Mouse (Mus musculus) kidney, adult 11 months (tissue): Measurements from ENCODE around the gene Gucy2g.

Source experiments
- DNase-seq: peaks from one replicate; pipeline ENCODE4 v3.0.0; 2022

The Gucy2g gene

GRCm38 (mm10) chr19:55241186-55241645 is at the start of gene Gucy2g:
TSS of gene Gucy2g (minus strand) at chr19:55241236.
- no peak for DNase-seq

- no peak for DNase-seq
These were observed 47.9 kb upstream of the Gucy2g start for GRCm38 (mm10) chr19:55288974-55289373.

- DNase-seq, result no peak
These were observed 45.0 kb upstream of the Gucy2g start for GRCm38 (mm10) chr19:55286034-55286433.

- no peak for DNase-seq
These were observed 43.1 kb upstream of the Gucy2g start for GRCm38 (mm10) chr19:55284093-55284492.

GRCm38 (mm10) chr19:55276770-55277169 is 35.7 kb upstream of the Gucy2g start:
- no peak for DNase-seq

GRCm38 (mm10) chr19:55276100-55276499 is 35.1 kb upstream of the Gucy2g start:
- no peak for DNase-seq

GRCm38 (mm10) chr19:55273340-55273739 is 32.3 kb upstream of the Gucy2g start:
- DNase-seq, result no peak

GRCm38 (mm10) chr19:55271448-55271847 is 30.4 kb upstream of the Gucy2g start:
- DNase-seq, result no peak

GRCm38 (mm10) chr19:55269051-55269450 is 28.0 kb upstream of the Gucy2g start:
- peak; percentile 38 for DNase-seq

- peak; percentile 50 for DNase-seq
These were observed 27.1 kb upstream of the Gucy2g start for GRCm38 (mm10) chr19:55268150-55268549.

- DNase-seq, result peak; percentile 78
These were observed 25.8 kb upstream of the Gucy2g start for GRCm38 (mm10) chr19:55266786-55267185.

GRCm38 (mm10) chr19:55265269-55265668 is 24.2 kb upstream of the Gucy2g start:
- DNase-seq, result no peak

- DNase-seq, result no peak
These were observed 19.6 kb upstream of the Gucy2g start for GRCm38 (mm10) chr19:55260389-55261184.

GRCm38 (mm10) chr19:55258514-55258913 is 17.5 kb upstream of the Gucy2g start:
- DNase-seq, result no peak

- no peak for DNase-seq
These were observed 16.8 kb upstream of the Gucy2g start for GRCm38 (mm10) chr19:55257656-55258375.

- no peak for DNase-seq
These were observed 15.1 kb upstream of the Gucy2g start for GRCm38 (mm10) chr19:55256156-55256555.

GRCm38 (mm10) chr19:55254513-55255016 is 13.5 kb upstream of the Gucy2g start:
- no peak for DNase-seq

- DNase-seq, result peak; percentile 62
These were observed 12.8 kb upstream of the Gucy2g start for GRCm38 (mm10) chr19:55253570-55254441.

- no peak for DNase-seq
These were observed 12.2 kb upstream of the Gucy2g start for GRCm38 (mm10) chr19:55253239-55253569.

GRCm38 (mm10) chr19:55251383-55252124 is 10.5 kb upstream of the Gucy2g start, which contains the start of gene Acsl5:
TSS of gene Acsl5 (plus strand) at chr19:55251938.
- peak; percentile 37 for DNase-seq

- DNase-seq, result no peak
These were observed 9.4 kb upstream of the Gucy2g start for GRCm38 (mm10) chr19:55250451-55250850.

- no peak for DNase-seq
These were observed 7.0 kb upstream of the Gucy2g start for GRCm38 (mm10) chr19:55247991-55248520.
